Mouse (Mus musculus): Measurements from ENCODE around the gene Ddc. TPM values are rescaled to one million over a fixed set of nuclear protein-coding genes. Genes with fewer than 3 reads are reported as not detected.
A peak's percentile ranks its signal among the peaks of the same experiment; 100 is the strongest.

Ddc gene
- total and polyA plus RNA-seq, 3 experiments: 0.13 to 3.0 TPM; not detected in 1

DNA sequence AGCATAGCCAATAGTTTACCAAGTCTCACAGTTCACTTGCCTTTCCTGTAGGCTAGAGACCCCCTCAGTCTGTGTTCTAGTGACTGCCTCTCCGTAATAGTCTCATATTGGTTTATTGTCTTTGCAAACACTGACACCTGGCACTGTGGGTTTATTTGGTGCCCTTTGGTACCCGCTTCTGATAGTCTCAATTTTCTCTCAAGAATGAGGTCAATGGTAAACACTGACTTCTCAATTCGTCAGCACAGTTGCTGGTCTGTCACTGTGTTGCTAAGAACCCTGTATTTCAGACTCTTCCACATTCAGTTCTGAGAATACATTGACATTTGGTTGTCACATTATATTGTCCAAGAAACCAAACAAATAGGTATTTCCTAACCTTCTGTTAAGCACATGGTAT lies 9.9 kb downstream of the Ddc start:
- H3K4me1 ChIP-seq (ENCODE audit: insufficient read depth, low read depth, low read length): peaks cover 44% of the 10 kb centered on the region
- DNase-seq (ENCODE audit: low spot score) (no peak), ATAC-seq (ENCODE audit: extremely low read depth, insufficient number of reproducible peaks, low FRiP score, poor library complexity, severe bottlenecking) (no peak)
- no peaks in the 10 kb centered on the region for H3K9me3 ChIP-seq (replicated peaks)
- H3K4me3 ChIP-seq (ENCODE audit: low read depth, low read length): no peak overlapping the region
- TF ChIP-seq POLR2AphosphoS5 (IDR thresholded peaks at IDR 0.05; ENCODE audit: insufficient replicate concordance, low read depth, low read length): no peak
- H3K27me3 ChIP-seq (ENCODE audit: insufficient read depth, low read length): peaks cover 65% of the 10 kb centered on the region
- H3K36me3 ChIP-seq (replicated peaks): no peaks in the 10 kb centered on the region

- peaks cover 68% of the 10 kb centered on the region for H3K27me3 ChIP-seq (ENCODE audit: insufficient read depth, low read length)
- no peaks in the 10 kb centered on the region for H3K9me3 ChIP-seq (replicated peaks)
- DNase-seq (ENCODE audit: low spot score) (no peak), ATAC-seq (ENCODE audit: extremely low read depth, insufficient number of reproducible peaks, low FRiP score, poor library complexity, severe bottlenecking) (peak; percentile 41; the same call in 1 of the 2 replicates)
- TF ChIP-seq GATA2 (IDR thresholded peaks at IDR 0.05; ENCODE audit: borderline replicate concordance, low read depth, low read length) (no peak), POLR2AphosphoS5 (IDR thresholded peaks at IDR 0.05; ENCODE audit: insufficient replicate concordance, low read depth, low read length) (no peak), GATA1 (IDR thresholded peaks at IDR 0.05; ENCODE audit: borderline replicate concordance, low read length) (no peak), TAL1 (conservative IDR thresholded peaks at IDR 0.05; ENCODE audit: low read depth, low read length) (no peak), CTCF (IDR thresholded peaks at IDR 0.05; ENCODE audit: low read depth, low read length) (no peak)
- peaks cover 58% of the 10 kb centered on the region for H3K4me1 ChIP-seq (ENCODE audit: insufficient read depth, low read depth, low read length)
- no peaks in the 10 kb centered on the region for H3K36me3 ChIP-seq (replicated peaks)
- no peak overlapping the region for H3K4me3 ChIP-seq (ENCODE audit: low read depth, low read length)
Measured at GRCm38 (mm10) chr11:11886403-11886998, 11.4 kb downstream of the Ddc start.

DNA sequence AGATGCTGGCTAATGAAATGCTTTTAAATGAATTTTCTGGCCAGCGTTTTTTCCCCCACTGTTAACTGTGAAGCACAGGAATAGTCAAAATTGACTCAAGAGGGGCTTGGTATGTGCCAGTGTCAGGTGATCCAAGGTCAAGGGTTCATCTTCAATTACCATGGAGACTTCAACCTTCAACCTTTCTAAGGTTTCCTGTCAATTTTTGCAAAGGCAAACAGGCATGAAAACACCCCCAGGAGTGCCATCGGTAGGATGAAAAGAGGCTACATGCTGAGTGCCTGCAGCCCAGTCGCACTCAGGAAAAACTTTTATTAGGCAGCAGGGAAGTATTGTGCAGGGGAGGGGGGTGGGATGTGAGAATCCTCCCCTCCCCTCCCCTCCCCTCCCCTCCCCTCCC lies 12.0 kb downstream of the Ddc start:
- Histone ChIP-seq H3K9me3 (replicated peaks) (no peaks in the 10 kb centered on the region), H3K4me1 (ENCODE audit: insufficient read depth, low read depth, low read length) (peaks cover 64% of the 10 kb centered on the region), H3K36me3 (replicated peaks) (no peaks in the 10 kb centered on the region), H3K27me3 (ENCODE audit: insufficient read depth, low read length) (peaks cover 66% of the 10 kb centered on the region), H3K4me3 (ENCODE audit: low read depth, low read length) (no peak overlapping the region)
- TF ChIP-seq CTCF (IDR thresholded peaks at IDR 0.05; ENCODE audit: low read depth, low read length) (no peak), TAL1 (conservative IDR thresholded peaks at IDR 0.05; ENCODE audit: low read depth, low read length) (no peak), GATA1 (IDR thresholded peaks at IDR 0.05; ENCODE audit: borderline replicate concordance, low read length) (no peak), GATA2 (IDR thresholded peaks at IDR 0.05; ENCODE audit: borderline replicate concordance, low read depth, low read length) (no peak), POLR2AphosphoS5 (IDR thresholded peaks at IDR 0.05; ENCODE audit: insufficient replicate concordance, low read depth, low read length) (no peak)
- ATAC-seq (ENCODE audit: extremely low read depth, insufficient number of reproducible peaks, low FRiP score, poor library complexity, severe bottlenecking): no peak
- DNase-seq (ENCODE audit: low spot score): no peak

DNA sequence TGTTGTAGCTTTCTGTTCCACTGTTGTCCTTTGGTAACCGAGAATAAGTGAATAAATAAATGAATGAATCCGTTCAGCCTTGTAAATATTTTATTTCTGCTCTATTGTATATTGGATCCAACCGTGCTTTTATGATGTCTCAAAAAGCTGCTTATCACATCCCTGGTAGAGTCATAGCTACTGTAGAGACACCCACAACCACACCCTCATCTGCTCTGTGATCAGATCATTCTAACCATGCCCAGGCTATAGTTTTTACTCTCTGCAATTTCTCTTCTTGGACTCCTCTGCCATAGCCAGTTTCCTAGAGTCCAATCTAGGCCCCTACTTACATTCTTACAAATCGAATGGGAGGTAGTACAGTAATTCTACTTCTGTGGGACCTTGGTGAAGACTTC lies 12.7 kb downstream of the Ddc start:
- peaks cover 71% of the 10 kb centered on the region for H3K4me1 ChIP-seq (ENCODE audit: insufficient read depth, low read depth, low read length)
- ATAC-seq (ENCODE audit: extremely low read depth, insufficient number of reproducible peaks, low FRiP score, poor library complexity, severe bottlenecking): no peak; the same call in 1 of the 2 replicates
- DNase-seq (ENCODE audit: low spot score): no peak

DNA sequence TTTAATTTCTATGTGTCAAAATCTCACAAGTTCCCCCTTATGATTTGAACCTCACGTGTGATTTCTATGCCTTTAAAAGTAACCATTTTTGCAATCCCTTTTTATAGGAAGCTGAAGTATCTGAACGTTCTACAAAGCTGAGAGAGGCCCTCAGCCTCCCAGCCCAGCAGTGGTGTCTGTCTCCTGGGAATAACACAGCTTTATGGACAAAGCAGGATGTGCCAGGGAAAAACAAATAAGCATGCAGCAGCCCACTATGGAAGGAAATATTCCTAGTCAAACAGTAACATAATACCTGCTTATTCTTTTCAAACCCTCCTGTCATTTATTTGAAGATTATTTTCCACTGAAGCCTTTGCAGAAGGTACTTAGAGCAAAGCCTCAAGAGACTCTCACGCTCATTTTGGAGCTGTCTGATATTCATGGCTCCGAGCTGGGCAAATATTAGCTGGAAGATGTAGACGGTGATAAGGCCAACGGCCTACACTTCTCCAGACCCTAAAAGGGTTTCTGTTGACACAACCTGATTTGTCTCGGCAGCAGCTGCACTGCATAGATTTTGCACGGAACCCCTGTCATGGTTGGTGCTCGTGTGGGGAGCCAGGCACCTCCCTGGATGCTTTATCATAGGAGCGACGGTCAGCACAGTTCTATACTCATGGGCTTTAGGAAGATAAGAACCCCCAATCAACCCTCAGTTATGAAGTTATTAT lies 13.3 kb downstream of the Ddc start:
- Histone ChIP-seq H3K27me3 (ENCODE audit: insufficient read depth, low read length) (peaks cover 66% of the 10 kb centered on the region), H3K36me3 (replicated peaks) (no peaks in the 10 kb centered on the region), H3K4me1 (ENCODE audit: insufficient read depth, low read depth, low read length) (peaks cover 75% of the 10 kb centered on the region), H3K9me3 (replicated peaks) (no peaks in the 10 kb centered on the region), H3K4me3 (ENCODE audit: low read depth, low read length) (no peak overlapping the region; the same call in 1 of the 2 replicates)
- TF ChIP-seq CTCF (IDR thresholded peaks at IDR 0.05; ENCODE audit: low read depth, low read length) (no peak), GATA2 (IDR thresholded peaks at IDR 0.05; ENCODE audit: borderline replicate concordance, low read depth, low read length) (peak; percentile 18; the same call in 1 of the 2 replicates), GATA1 (IDR thresholded peaks at IDR 0.05; ENCODE audit: borderline replicate concordance, low read length) (no peak), TAL1 (conservative IDR thresholded peaks at IDR 0.05; ENCODE audit: low read depth, low read length) (no peak), POLR2AphosphoS5 (IDR thresholded peaks at IDR 0.05; ENCODE audit: insufficient replicate concordance, low read depth, low read length) (no peak)
- ATAC-seq (ENCODE audit: extremely low read depth, insufficient number of reproducible peaks, low FRiP score, poor library complexity, severe bottlenecking) (peak; percentile 73), DNase-seq (ENCODE audit: low spot score) (peak; percentile 9)

More for the DNA sequence above, 12.7 kb downstream of the Ddc start:
- TF ChIP-seq GATA1 (IDR thresholded peaks at IDR 0.05; ENCODE audit: borderline replicate concordance, low read length): no peak
- TF ChIP-seq CTCF (IDR thresholded peaks at IDR 0.05; ENCODE audit: low read depth, low read length): no peak
- no peak for TF ChIP-seq GATA2 (IDR thresholded peaks at IDR 0.05; ENCODE audit: borderline replicate concordance, low read depth, low read length)
- TF ChIP-seq TAL1 (conservative IDR thresholded peaks at IDR 0.05; ENCODE audit: low read depth, low read length): no peak
- TF ChIP-seq POLR2AphosphoS5 (IDR thresholded peaks at IDR 0.05; ENCODE audit: insufficient replicate concordance, low read depth, low read length): no peak
- peaks cover 66% of the 10 kb centered on the region for H3K27me3 ChIP-seq (ENCODE audit: insufficient read depth, low read length)
- H3K36me3 ChIP-seq (replicated peaks): no peaks in the 10 kb centered on the region
- no peaks in the 10 kb centered on the region for H3K9me3 ChIP-seq (replicated peaks)
- no peak overlapping the region for H3K4me3 ChIP-seq (ENCODE audit: low read depth, low read length)

DNA sequence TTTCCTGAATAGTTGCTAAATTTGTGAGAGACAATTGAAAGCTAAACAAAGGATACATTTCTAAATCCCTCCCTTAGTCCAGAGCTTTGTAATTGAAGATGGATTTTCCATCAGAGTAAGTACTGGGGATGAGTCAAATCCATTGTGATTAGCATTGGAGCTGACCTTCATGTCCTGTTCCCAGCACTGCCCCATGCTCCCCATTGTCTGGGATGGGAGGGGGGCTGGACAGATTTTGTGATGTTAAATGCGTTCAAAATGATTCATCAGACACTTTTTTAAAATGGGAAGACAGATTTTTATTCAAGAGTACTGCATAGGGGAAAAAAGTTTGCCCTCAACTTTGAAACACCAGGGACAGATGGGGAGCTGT lies 16.2 kb downstream of the Ddc start:
- H3K9me3 ChIP-seq (replicated peaks): no peaks in the 10 kb centered on the region
- peaks cover 82% of the 10 kb centered on the region for H3K4me1 ChIP-seq (ENCODE audit: insufficient read depth, low read depth, low read length)
- H3K4me3 ChIP-seq (ENCODE audit: low read depth, low read length): no peak overlapping the region
- H3K36me3 ChIP-seq (replicated peaks): no peaks in the 10 kb centered on the region
- TF ChIP-seq CTCF (IDR thresholded peaks at IDR 0.05; ENCODE audit: low read depth, low read length) (no peak), POLR2AphosphoS5 (IDR thresholded peaks at IDR 0.05; ENCODE audit: insufficient replicate concordance, low read depth, low read length) (no peak), GATA1 (IDR thresholded peaks at IDR 0.05; ENCODE audit: borderline replicate concordance, low read length) (no peak), GATA2 (IDR thresholded peaks at IDR 0.05; ENCODE audit: borderline replicate concordance, low read depth, low read length) (no peak), TAL1 (conservative IDR thresholded peaks at IDR 0.05; ENCODE audit: low read depth, low read length) (no peak)
- no peak for ATAC-seq (ENCODE audit: extremely low read depth, insufficient number of reproducible peaks, low FRiP score, poor library complexity, severe bottlenecking)
- peaks cover 52% of the 10 kb centered on the region for H3K27me3 ChIP-seq (ENCODE audit: insufficient read depth, low read length)
- no peak for DNase-seq (ENCODE audit: low spot score)
